Mouse (Mus musculus): Measurements from ENCODE around the gene Lgals9. TPM values are rescaled to one million over a fixed set of nuclear protein-coding genes. Genes with fewer than 3 reads are reported as not detected.

Gene Lgals9
- total RNA-seq, 2 experiments from 2014 or later: 18.7 to 19.8 TPM

- intact Hi-C loops (cut with DNase I; ENCODE audit: low total_unique reads): no loop called here
- no peak for DNase-seq
These were observed 49.6 kb downstream of the Lgals9 start for GRCm38 (mm10) chr11:78935178-78935577.

- no peak for DNase-seq
- intact Hi-C loops (cut with DNase I; ENCODE audit: low total_unique reads): no loop called here
These were observed 50.0 kb downstream of the Lgals9 start for GRCm38 (mm10) chr11:78934727-78935126.

GRCm38 (mm10) chr11:78934307-78934706 lies 50.4 kb downstream of the Lgals9 start:
- no peak for DNase-seq
- intact Hi-C loops (cut with DNase I; ENCODE audit: low total_unique reads): no loop called here

DNA sequence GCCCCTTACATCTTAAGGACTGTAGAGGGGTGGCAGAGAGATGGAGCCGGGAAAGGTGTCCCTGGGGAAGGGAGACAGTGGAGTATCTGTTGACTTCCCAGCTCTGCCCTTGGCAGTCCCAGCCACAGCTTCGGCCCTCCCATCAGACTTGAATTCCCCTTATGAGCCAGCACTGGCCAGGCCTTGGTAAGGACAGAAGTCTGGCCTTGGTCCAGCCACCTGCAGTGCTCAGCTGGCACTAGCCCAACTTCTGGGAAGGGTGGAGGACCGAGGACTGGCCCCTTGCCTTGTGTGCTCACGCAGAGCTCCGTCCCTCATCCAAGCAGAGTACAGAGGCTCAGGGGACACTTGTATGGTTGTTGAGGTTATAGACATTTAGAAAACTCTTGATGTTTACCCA lies 55.4 kb downstream of the Lgals9 start:
- intact Hi-C loops (cut with DNase I; ENCODE audit: low total_unique reads): no loop called here
- peak; percentile 70 for DNase-seq

DNA sequence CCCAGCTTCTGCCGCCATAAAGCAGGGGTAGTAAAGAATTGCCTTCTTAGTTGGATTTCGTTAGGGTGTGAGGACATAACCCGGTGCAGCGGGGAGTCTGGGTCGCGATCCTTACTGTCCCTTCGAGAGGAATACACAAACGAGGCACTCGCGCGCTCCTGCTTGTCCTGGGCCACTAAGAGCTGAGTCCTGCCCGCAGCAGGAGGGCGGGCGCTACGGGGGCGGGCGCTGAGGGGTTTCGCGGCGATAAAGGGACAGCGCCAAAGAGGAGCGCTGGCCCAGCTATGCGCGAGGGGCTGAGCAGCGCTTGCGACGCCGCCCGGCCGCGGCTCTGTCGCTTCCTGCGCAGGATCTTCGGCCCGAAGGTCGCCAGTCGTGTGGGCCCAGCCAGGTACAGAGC lies 59.8 kb downstream of the Lgals9 start:
- peak; percentile 25 for DNase-seq
- intact Hi-C loops (cut with DNase I; ENCODE audit: low total_unique reads): loop anchor here (5.0 kb wide), 1 partner anchor 68 kb away; no protein-coding TSS in a partner anchor

DNA sequence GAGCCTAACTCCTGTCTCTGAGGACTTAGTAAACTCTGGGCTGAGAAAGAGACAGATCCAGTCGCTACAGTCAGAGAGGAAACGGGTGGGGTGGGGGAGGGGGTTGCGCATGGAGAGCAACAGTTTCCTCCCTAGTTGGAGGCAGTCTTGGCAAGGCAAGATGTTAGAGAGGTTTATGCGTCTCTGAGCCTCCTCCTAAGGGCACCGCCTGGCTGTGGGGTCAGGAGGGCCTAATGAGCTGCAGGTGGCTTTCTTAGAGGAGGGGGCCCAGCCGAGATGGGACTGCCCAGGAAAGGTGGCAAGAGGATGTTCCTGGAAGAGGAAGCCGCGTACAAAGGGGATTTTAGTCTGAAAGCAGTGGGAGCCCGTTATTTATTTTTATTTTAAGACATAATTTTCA lies 60.6 kb downstream of the Lgals9 start:
- intact Hi-C loops (cut with DNase I; ENCODE audit: low total_unique reads): loop anchor here (5.0 kb wide), 1 partner anchor 67 kb away; no protein-coding TSS in a partner anchor
- no peak for DNase-seq

DNA sequence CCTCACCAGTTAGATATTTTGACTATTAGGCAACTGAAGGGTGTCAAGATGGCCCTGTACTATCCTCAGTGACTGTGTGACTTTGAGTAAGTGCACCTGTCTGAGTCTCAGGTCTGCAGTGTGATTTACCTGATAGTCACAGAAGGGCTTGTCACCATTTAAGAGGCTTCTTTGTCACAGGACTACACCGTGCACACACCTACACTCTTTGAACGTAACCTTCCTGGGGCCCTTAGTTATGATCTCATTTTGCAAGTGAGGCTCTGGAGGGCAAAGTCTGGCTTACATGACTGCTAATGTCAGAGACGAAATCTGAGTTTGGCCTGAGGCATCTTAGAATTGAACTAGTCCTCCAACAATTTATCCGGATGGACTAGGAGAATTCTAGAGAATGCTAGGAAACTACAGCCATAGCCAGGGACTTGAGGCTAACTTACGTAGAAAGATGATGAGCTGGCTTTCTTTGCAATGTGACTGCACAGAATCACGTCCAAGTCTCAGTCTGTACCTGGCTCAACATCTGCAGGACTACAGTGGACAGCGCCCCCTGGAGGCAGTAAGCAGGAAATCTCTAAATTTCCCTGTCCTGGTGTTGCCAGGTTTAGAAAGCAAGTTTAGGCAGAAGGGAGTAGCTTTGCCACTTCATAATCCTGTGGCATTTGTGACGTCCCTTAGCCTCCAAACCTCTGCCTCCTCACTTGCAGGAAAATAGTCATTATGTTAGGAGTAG lies 61.9 kb downstream of the Lgals9 start:
- intact Hi-C loops (cut with DNase I; ENCODE audit: low total_unique reads): loop anchor here (5.0 kb wide), 1 partner anchor 66 kb away; no protein-coding TSS in a partner anchor
- DNase-seq: peak; percentile 38

GRCm38 (mm10) chr11:78920411-78920939 lies 64.3 kb downstream of the Lgals9 start, which contains the start of gene Nos2:
Gene Nos2, plus strand, starts transcription at chr11:78920787.
- intact Hi-C loops (cut with DNase I; ENCODE audit: low total_unique reads): loop anchor here (5.0 kb wide), 1 partner anchor 63 kb away; no protein-coding TSS in a partner anchor
- DNase-seq: no peak

DNA sequence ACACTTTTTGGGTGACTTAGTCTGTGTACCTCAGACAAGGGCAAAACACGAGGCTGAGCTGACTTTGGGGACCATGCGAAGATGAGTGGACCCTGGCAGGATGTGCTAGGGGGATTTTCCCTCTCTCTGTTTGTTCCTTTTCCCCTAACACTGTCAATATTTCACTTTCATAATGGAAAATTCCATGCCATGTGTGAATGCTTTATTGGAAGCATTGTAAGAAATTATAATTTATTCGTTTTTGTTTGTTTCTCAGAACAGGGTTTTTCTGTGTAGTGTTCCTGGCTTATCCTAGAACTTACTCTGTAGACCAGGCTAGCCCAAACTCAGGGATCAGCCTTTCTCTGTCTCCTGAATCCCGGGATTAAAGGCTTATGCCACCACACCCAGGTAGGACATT lies 65.0 kb downstream of the Lgals9 start:
- intact Hi-C loops (cut with DNase I; ENCODE audit: low total_unique reads): loop anchor here (5.0 kb wide), 1 partner anchor 62 kb away; no protein-coding TSS in a partner anchor

DNA sequence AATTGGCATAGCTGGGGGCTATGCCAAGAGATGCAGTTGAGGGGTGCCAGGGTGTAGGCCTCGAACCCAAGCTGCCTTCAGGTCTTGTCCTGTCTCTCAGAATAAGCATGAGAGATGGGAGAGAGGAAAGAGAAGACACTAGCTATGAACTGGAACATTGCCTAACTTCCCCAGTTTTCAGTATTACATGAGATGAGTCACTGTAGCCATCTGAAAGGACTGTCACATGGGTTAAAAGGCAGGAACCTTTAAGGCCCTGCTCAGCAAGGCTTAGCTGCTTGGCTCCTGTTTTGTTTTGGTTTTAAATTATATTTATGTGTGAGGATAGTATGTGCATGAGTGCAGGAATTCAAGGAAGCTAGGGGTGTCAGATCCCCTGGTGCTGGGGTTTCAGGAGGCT lies 68.3 kb downstream of the Lgals9 start:
- DNase-seq: no peak
- intact Hi-C loops (cut with DNase I; ENCODE audit: low total_unique reads): no loop called here

More for the DNA sequence above, 65.0 kb downstream of the Lgals9 start:
- DNase-seq: no peak

GRCm38 (mm10) chr11:78915473-78915872 lies 69.3 kb downstream of the Lgals9 start:
- intact Hi-C loops (cut with DNase I; ENCODE audit: low total_unique reads): no loop called here
- DNase-seq: no peak

Other genes with a start within 250 kb of the Lgals9 start
- 10 to 100 TPM in 1 of 2 experiments, 1 to 10 TPM in 1; 9.4 to 13.1 TPM for gene Ccnq, start 233.2 kb downstream of the Lgals9 start, total RNA-seq (2021)
- gene Lyrm9, start 158.4 kb downstream of the Lgals9 start, total RNA-seq (2021): 10 to 100 TPM; 11.5 to 14.2 TPM
- gene Nos2, start 64.2 kb downstream of the Lgals9 start, total RNA-seq (2021): 1 to 10 TPM; 3.6 to 4.7 TPM
- 10 to 100 TPM; 62.2 to 73.3 TPM for gene Ksr1, start 161.5 kb upstream of the Lgals9 start, total RNA-seq (2021)